Mouse (Mus musculus) liver, adult (tissue): ENCODE data around the gene Mafg.
A peak's percentile ranks its signal among the peaks of the same experiment; 100 is the strongest.

ENCODE experiments used
- GATA4 ChIP-seq: IDR thresholded peaks from 2 replicates; pipeline ENCODE4 v1.6.1; 2014; ENCODE audit warnings: mild to moderate bottlenecking, low read length; ENCODE audit not compliant: insufficient replicate concordance

The Mafg gene

GRCm38 (mm10) chr11:120629341-120629730, 4.1 kb downstream of the Mafg start:
- no peak for TF ChIP-seq GATA4

- no peak for TF ChIP-seq GATA4
Observed at GRCm38 (mm10) chr11:120628601-120629340, 4.6 kb downstream of the Mafg start.

- TF ChIP-seq GATA4, result no peak
Observed at GRCm38 (mm10) chr11:120627468-120628300, 5.7 kb downstream of the Mafg start.

- no peak for TF ChIP-seq GATA4
Observed at GRCm38 (mm10) chr11:120626785-120627467, 6.5 kb downstream of the Mafg start.

GRCm38 (mm10) chr11:120625152-120625775, 8.1 kb downstream of the Mafg start, which contains the start of gene Sirt7:
Sirt7 (minus strand) TSS chr11:120625240.
- no peak for TF ChIP-seq GATA4

GRCm38 (mm10) chr11:120624680-120625111, 8.7 kb downstream of the Mafg start:
- no peak for TF ChIP-seq GATA4

- no peak for TF ChIP-seq GATA4
Observed at GRCm38 (mm10) chr11:120623961-120624679, 9.3 kb downstream of the Mafg start.

GRCm38 (mm10) chr11:120622805-120623204, 10.6 kb downstream of the Mafg start:
- TF ChIP-seq GATA4, result no peak

GRCm38 (mm10) chr11:120620195-120620594, 13.2 kb downstream of the Mafg start:
- TF ChIP-seq GATA4, result no peak

- no peak for TF ChIP-seq GATA4
Observed at GRCm38 (mm10) chr11:120618619-120619535, 14.5 kb downstream of the Mafg start.

- no peak for TF ChIP-seq GATA4
Observed at GRCm38 (mm10) chr11:120617519-120618112, 15.8 kb downstream of the Mafg start, which contains the start of gene Pcyt2. Pcyt2 (minus strand) TSS chr11:120617936.

GRCm38 (mm10) chr11:120616617-120617294, 16.6 kb downstream of the Mafg start:
- TF ChIP-seq GATA4, result 0 out of 2 replicates have a peak, but pooled peaks have one; percentile 31
